Mouse (Mus musculus): ENCODE measurements around the gene Mcoln2. TPM values are rescaled to one million over a fixed set of nuclear protein-coding genes. Genes with fewer than 3 reads are reported as not detected.

Mcoln2 gene
- polyA plus RNA-seq, 1 experiment from 2014 or later = 1.1 TPM

DNA sequence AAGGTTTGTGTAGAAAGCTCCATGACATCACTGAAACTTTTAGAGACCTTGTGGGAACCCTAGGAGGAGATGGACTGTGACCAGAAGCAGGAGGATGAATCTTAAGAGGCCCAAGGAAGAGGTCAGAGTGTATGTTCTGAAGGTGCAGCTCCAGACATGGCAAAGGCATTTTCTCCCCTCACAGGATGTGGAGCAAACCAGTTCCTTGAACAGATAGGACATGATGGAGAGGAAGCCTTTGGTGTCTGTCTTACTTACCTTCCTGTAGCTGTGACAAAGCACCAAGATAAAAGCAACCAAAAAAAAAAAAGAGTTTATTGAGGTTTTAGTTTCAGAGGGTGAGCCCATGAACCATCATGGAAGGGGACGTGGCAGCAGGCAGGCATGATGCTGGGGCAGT lies 42.9 kb downstream of the Mcoln2 start:
- Histone ChIP-seq H3K27ac (replicated peaks) (no peak overlapping the region), H3K36me3 (no peaks in the 10 kb centered on the region), H3K27me3 (no peaks in the 10 kb centered on the region), H3K4me1 (no peaks in the 10 kb centered on the region), H3K4me3 (replicated peaks) (no peak overlapping the region), H3K9ac (no peak overlapping the region), H3K9me3 (replicated peaks) (no peaks in the 10 kb centered on the region), H3K4me2 (replicated peaks) (no peak overlapping the region)
- ATAC-seq (ENCODE audit: insufficient number of reproducible peaks, low FRiP score, low TSS enrichment, low read depth) = no peak
- WGBS = 81% methylated on average over 1 of the region's 1 CpGs

- H3K36me3 ChIP-seq = no peaks in the 10 kb centered on the region
- no peaks in the 10 kb centered on the region for H3K9me3 ChIP-seq (replicated peaks)
- H3K4me1 ChIP-seq = no peaks in the 10 kb centered on the region
- H3K27me3 ChIP-seq = no peaks in the 10 kb centered on the region
- WGBS = 87% methylated on average over 5 of the region's 5 CpGs
- H3K4me2 ChIP-seq (replicated peaks) = no peak overlapping the region
- H3K9ac ChIP-seq = no peak overlapping the region
- no peak overlapping the region for H3K4me3 ChIP-seq (replicated peaks)
- H3K27ac ChIP-seq (replicated peaks) = no peak overlapping the region
- ATAC-seq (ENCODE audit: insufficient number of reproducible peaks, low FRiP score, low TSS enrichment, low read depth) = no peak
These were observed 45.5 kb downstream of the Mcoln2 start for GRCm38 (mm10) chr3:146195153-146195552.

DNA sequence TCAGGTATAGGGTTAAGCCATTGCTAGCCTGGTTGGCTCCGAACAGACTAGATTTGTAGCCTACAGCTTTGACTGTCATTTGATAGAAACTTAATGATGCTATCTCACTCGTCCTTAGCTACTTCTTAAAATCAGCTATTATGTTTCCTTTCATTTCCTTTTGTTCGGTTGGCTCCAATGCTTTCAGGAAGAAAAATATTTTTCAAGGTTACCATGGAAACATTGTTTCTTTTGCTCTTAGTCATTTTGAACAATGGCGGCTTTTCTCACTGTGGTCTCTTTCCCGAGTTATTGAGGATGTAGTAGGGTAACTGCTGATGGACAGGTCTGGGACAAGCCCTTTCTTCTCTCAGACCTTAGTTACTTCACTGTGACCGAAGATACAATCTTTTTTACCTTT lies 46.7 kb downstream of the Mcoln2 start:
- H3K9ac ChIP-seq = no peak overlapping the region
- H3K27ac ChIP-seq (replicated peaks) = no peak overlapping the region
- H3K4me2 ChIP-seq (replicated peaks) = no peak overlapping the region
- H3K36me3 ChIP-seq = no peaks in the 10 kb centered on the region
- H3K9me3 ChIP-seq (replicated peaks) = no peaks in the 10 kb centered on the region
- no peak for ATAC-seq (ENCODE audit: insufficient number of reproducible peaks, low FRiP score, low TSS enrichment, low read depth)
- no peaks in the 10 kb centered on the region for H3K4me1 ChIP-seq
- no peak overlapping the region for H3K4me3 ChIP-seq (replicated peaks)
- 60% methylated on average over 6 of the region's 6 CpGs for WGBS
- H3K27me3 ChIP-seq = no peaks in the 10 kb centered on the region

DNA sequence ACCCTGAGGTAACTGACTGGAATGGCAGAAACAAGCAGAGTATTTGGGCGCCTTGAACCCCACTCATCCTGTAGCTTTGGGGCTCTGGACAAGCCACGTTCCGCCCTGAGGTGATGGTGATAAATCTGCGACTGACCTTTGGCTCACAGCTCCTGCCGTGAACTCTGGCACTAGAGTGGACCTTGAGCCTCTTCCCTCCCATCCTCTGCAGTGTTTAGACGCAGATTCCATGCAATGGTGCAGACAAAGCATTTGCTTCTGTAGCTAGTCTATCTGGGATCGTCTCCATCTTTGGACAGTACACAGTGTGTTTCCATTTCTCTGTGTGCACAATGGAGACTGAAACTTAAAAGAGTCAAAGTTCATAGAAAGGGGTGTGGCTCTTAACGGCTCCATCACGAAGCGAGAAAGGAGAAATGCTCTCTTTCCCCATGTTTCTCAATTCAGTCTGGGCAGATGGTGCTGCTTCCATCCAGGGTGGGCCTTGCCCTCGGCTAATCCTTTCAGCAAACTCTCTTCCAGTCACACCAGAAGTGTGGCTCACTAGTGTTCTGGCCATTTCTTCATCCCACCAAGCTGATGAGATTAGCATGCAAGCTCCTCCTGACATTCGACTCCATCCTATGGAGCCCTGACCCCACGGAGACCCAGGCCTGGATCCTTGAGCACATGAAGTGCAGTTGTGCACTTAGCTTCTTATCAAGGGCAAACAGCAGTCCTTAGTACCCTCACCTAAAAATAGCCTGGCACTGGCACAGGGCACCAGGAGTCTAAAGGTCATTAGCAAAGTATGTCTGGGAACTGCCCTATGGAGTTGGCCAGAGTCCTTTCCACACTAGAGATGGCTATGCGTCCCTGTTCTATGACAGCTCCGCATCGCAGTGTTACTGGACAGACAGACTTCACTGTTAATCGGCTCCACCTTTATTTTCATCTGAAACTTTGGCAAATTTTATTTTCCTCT lies 47.4 kb downstream of the Mcoln2 start:
- Histone ChIP-seq H3K4me3 (replicated peaks) (no peak overlapping the region), H3K9me3 (replicated peaks) (no peaks in the 10 kb centered on the region)
- WGBS = 84% methylated on average over 17 of the region's 17 CpGs

DNA sequence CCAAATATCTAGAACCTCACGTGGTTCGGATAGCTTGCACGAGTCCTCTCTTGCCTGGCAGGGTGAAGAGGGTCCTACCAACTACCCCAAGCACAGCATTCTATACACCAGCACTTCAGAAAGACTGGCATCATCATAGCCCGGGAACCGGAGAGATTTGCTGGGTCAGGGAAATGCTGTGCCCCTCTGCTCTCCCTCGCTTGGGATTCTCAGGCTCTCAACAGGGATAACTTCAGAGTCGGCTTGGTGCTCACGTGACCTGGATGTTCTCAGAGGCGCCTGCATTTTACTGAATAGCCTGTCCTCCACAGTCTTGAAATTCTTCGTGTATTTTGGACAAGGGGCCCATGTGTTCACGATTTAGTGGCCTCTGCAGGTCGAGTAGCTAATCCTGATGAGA lies 48.2 kb downstream of the Mcoln2 start:
- Histone ChIP-seq H3K9ac (no peak overlapping the region), H3K9me3 (replicated peaks) (no peaks in the 10 kb centered on the region), H3K36me3 (no peaks in the 10 kb centered on the region), H3K4me1 (no peaks in the 10 kb centered on the region), H3K27me3 (no peaks in the 10 kb centered on the region), H3K4me2 (replicated peaks) (no peak overlapping the region), H3K27ac (replicated peaks) (no peak overlapping the region), H3K4me3 (replicated peaks) (no peak overlapping the region)
- ATAC-seq (ENCODE audit: insufficient number of reproducible peaks, low FRiP score, low TSS enrichment, low read depth) = no peak
- 83% methylated on average over 12 of the region's 12 CpGs for WGBS

More for the DNA sequence above, 47.4 kb downstream of the Mcoln2 start:
- H3K4me1 ChIP-seq = no peaks in the 10 kb centered on the region
- H3K4me2 ChIP-seq (replicated peaks) = no peak overlapping the region
- H3K36me3 ChIP-seq = no peaks in the 10 kb centered on the region
- no peak overlapping the region for H3K9ac ChIP-seq
- no peak overlapping the region for H3K27ac ChIP-seq (replicated peaks)
- no peak for ATAC-seq (ENCODE audit: insufficient number of reproducible peaks, low FRiP score, low TSS enrichment, low read depth)
- H3K27me3 ChIP-seq = no peaks in the 10 kb centered on the region

GRCm38 (mm10) chr3:146198803-146199481 lies 49.3 kb downstream of the Mcoln2 start:
- no peak for ATAC-seq (ENCODE audit: insufficient number of reproducible peaks, low FRiP score, low TSS enrichment, low read depth)
- Histone ChIP-seq H3K27me3 (no peaks in the 10 kb centered on the region), H3K4me2 (replicated peaks) (no peak overlapping the region)

DNA sequence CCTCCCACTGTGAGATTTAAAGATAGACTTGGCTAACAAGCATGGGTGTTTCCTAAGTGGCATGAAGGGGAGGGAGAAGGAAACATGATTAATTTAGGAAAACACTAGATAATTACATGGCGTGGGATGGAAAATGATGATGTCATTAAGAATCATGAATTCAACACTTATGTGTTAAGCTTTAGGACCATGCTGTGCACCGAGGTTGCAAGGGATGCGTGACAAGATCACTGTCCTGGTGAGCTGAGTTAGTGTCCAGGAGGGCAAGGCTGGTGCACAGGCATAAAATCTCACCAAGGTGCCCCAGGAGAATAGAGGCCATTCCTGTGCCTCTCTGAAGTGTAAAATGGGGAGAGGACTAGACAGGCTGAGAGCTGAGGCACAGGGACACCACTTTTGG lies 49.9 kb downstream of the Mcoln2 start:
- 74% methylated on average over 3 of the region's 3 CpGs for WGBS
- ATAC-seq (ENCODE audit: insufficient number of reproducible peaks, low FRiP score, low TSS enrichment, low read depth) = no peak
- Histone ChIP-seq H3K27me3 (no peaks in the 10 kb centered on the region), H3K4me1 (no peaks in the 10 kb centered on the region), H3K4me3 (replicated peaks) (no peak overlapping the region), H3K9me3 (replicated peaks) (no peaks in the 10 kb centered on the region), H3K9ac (no peak overlapping the region), H3K4me2 (replicated peaks) (no peak overlapping the region), H3K27ac (replicated peaks) (no peak overlapping the region), H3K36me3 (no peaks in the 10 kb centered on the region)

More at GRCm38 (mm10) chr3:146198803-146199481, 49.3 kb downstream of the Mcoln2 start:
- H3K27ac ChIP-seq (replicated peaks) = no peak overlapping the region
- WGBS = 79% methylated on average over 11 of the region's 11 CpGs
- no peaks in the 10 kb centered on the region for H3K36me3 ChIP-seq
- H3K9ac ChIP-seq = no peak overlapping the region
- H3K9me3 ChIP-seq (replicated peaks) = no peaks in the 10 kb centered on the region
- no peaks in the 10 kb centered on the region for H3K4me1 ChIP-seq
- no peak overlapping the region for H3K4me3 ChIP-seq (replicated peaks)

GRCm38 (mm10) chr3:146204375-146204774 lies 54.7 kb downstream of the Mcoln2 start:
- no peak overlapping the region for H3K9ac ChIP-seq
- no peaks in the 10 kb centered on the region for H3K27me3 ChIP-seq
- H3K27ac ChIP-seq (replicated peaks) = no peak overlapping the region
- H3K4me1 ChIP-seq = no peaks in the 10 kb centered on the region
- no peak for ATAC-seq (ENCODE audit: insufficient number of reproducible peaks, low FRiP score, low TSS enrichment, low read depth)
- no peak overlapping the region for H3K4me3 ChIP-seq (replicated peaks)
- no peaks in the 10 kb centered on the region for H3K9me3 ChIP-seq (replicated peaks)
- no peaks in the 10 kb centered on the region for H3K36me3 ChIP-seq
- H3K4me2 ChIP-seq (replicated peaks) = no peak overlapping the region
- WGBS = 65% methylated on average over 2 of the region's 2 CpGs

DNA sequence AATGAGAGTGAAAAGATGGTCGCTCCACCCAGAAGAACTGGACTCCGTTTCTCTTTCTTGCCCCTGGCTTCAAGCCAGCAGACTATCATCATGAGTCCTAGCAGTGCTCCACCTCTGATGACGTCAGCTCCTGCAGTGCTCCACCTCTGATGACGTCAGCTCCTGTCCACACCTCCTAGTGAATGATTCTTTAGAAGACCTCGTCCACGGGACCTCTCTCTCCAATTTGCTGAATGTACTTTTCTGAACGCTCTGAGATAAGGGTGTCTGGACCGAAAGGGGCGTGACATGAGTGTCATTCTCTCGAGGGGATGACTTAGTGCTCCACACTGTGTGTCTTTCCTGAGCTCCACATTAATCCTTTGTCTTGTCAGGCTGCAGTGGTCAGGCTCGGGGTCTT lies 55.7 kb downstream of the Mcoln2 start:
- H3K27ac ChIP-seq (replicated peaks) = no peak overlapping the region
- H3K9ac ChIP-seq = no peak overlapping the region
- H3K36me3 ChIP-seq = no peaks in the 10 kb centered on the region
- 74% methylated on average over 11 of the region's 11 CpGs for WGBS
- H3K4me3 ChIP-seq (replicated peaks) = no peak overlapping the region
- ATAC-seq (ENCODE audit: insufficient number of reproducible peaks, low FRiP score, low TSS enrichment, low read depth) = no peak
- H3K9me3 ChIP-seq (replicated peaks) = no peaks in the 10 kb centered on the region
- H3K4me1 ChIP-seq = no peaks in the 10 kb centered on the region
- no peaks in the 10 kb centered on the region for H3K27me3 ChIP-seq
- no peak overlapping the region for H3K4me2 ChIP-seq (replicated peaks)

DNA sequence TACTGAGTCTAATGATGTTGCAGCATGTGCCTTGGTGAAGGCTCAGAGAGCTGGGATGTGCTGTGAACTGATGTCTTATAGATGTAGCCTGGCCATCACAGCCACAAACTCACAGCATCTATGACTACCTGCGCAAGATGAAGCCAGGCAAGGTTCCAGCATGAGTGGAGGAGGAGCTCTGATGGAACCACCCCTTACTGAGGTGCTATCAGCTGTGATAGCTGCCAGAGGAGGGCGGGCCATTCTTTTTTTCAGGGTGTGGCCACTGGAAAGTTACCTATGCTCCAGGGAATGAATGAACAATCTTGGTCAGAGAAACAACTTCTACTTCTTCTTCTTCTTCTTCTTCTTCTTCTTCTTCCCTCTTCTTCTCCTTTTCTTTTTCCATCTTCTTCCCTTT lies 57.0 kb downstream of the Mcoln2 start:
- no peak overlapping the region for H3K9ac ChIP-seq
- no peak overlapping the region for H3K27ac ChIP-seq (replicated peaks)
- no peak overlapping the region for H3K4me2 ChIP-seq (replicated peaks)
- no peaks in the 10 kb centered on the region for H3K4me1 ChIP-seq
- H3K9me3 ChIP-seq (replicated peaks) = no peaks in the 10 kb centered on the region
- no peaks in the 10 kb centered on the region for H3K36me3 ChIP-seq
- 72% methylated on average over 2 of the region's 2 CpGs for WGBS
- H3K4me3 ChIP-seq (replicated peaks) = no peak overlapping the region
- H3K27me3 ChIP-seq = no peaks in the 10 kb centered on the region
- ATAC-seq (ENCODE audit: insufficient number of reproducible peaks, low FRiP score, low TSS enrichment, low read depth) = no peak

GRCm38 (mm10) chr3:146207440-146207839 lies 57.8 kb downstream of the Mcoln2 start:
- H3K27me3 ChIP-seq = no peaks in the 10 kb centered on the region
- H3K4me1 ChIP-seq = no peaks in the 10 kb centered on the region
- no peaks in the 10 kb centered on the region for H3K36me3 ChIP-seq
- 75% methylated on average over 2 of the region's 2 CpGs for WGBS
- H3K9ac ChIP-seq = no peak overlapping the region
- H3K4me2 ChIP-seq (replicated peaks) = no peak overlapping the region
- no peaks in the 10 kb centered on the region for H3K9me3 ChIP-seq (replicated peaks)
- H3K27ac ChIP-seq (replicated peaks) = no peak overlapping the region
- no peak overlapping the region for H3K4me3 ChIP-seq (replicated peaks)
- ATAC-seq (ENCODE audit: insufficient number of reproducible peaks, low FRiP score, low TSS enrichment, low read depth) = no peak
